Mouse (Mus musculus) kidney, embryonic 14.5 days (tissue): Measurements from ENCODE around the gene Nsun6. TPM values are rescaled to one million over a fixed set of nuclear protein-coding genes. Genes with fewer than 3 reads are reported as not detected.

Source experiments
- ATAC-seq: fragments of 200-750 bp; cut with Nextera tagmentation; 2 replicates; pipeline ENCODE4 v1.8.0; 2017; ENCODE audit warnings: moderate number of reproducible peaks, mild to moderate bottlenecking, moderate TSS enrichment, moderate library complexity; ENCODE audit not compliant: low FRiP score, low TSS enrichment
- H3K27ac ChIP-seq: fragments of 300-500 bp; sonication (generic); 2 replicates; pipeline ENCODE4 v1.5.1; 2014; ENCODE audit warnings: low read depth, mild to moderate bottlenecking, low read length, moderate library complexity, mixed read lengths
- H3K27me3 ChIP-seq: fragments of 300-500 bp; sonication (generic); 2 replicates; pipeline ENCODE4 v1.6.1; 2014; ENCODE audit warnings: mild to moderate bottlenecking, low read length; ENCODE audit not compliant: control insufficient read depth, insufficient read depth
- H3K36me3 ChIP-seq: fragments of 300-500 bp; sonication (generic); 2 replicates; pipeline ENCODE4 v1.6.1; 2014; ENCODE audit warnings: low read length, mixed read lengths; ENCODE audit not compliant: control insufficient read depth, insufficient read depth
- H3K4me1 ChIP-seq: fragments of 300-500 bp; sonication (generic); 2 replicates; pipeline ENCODE4 v1.6.1; 2014; ENCODE audit warnings: low read length, mixed read lengths; ENCODE audit not compliant: control insufficient read depth, insufficient read depth
- H3K4me2 ChIP-seq: fragments of 300-500 bp; sonication (generic); replicated peaks from 2 replicates; pipeline ENCODE4 v1.6.1; 2014; ENCODE audit warnings: low read depth, mild to moderate bottlenecking, low read length
- H3K4me3 ChIP-seq: fragments of 300-500 bp; sonication (generic); 2 replicates; pipeline ENCODE4 v1.5.1; 2014; ENCODE audit warnings: mild to moderate bottlenecking, low read length
- H3K9ac ChIP-seq: fragments of 300-500 bp; sonication (generic); 2 replicates; pipeline ENCODE4 v1.6.1; 2014; ENCODE audit warnings: low read depth, mild to moderate bottlenecking, low read length, moderate library complexity
- H3K9me3 ChIP-seq: fragments of 300-500 bp; sonication (generic); 2 replicates; pipeline ENCODE4 v1.6.1; 2016; ENCODE audit warnings: low read length; ENCODE audit not compliant: control insufficient read depth
- WGBS: fragments of 180-500 bp; shearing (Covaris S2); extraction: QIAGEN DNeasy Blood & Tissue Kit; methylation state at CpG from one replicate; pipeline ENCODE4 v1.1.7; 2014; 5-methylcytosine and 5-hydroxymethylcytosine counted together
- polyA plus RNA-seq: library from polyadenylated mRNA; unstranded; fragments of >200 nt; fragmentation: Nextera tagmentation; extraction: Ambion mirVana; gene quantifications from 2 replicates; pipeline ENCODE4 v1.2.1, GENCODE M21; 2014

Nsun6 gene
- polyA plus RNA-seq, 1 experiment from 2014 or later = 14.1 TPM

- no peaks in the 10 kb centered on the region for H3K27me3 ChIP-seq
- no peaks in the 10 kb centered on the region for H3K9me3 ChIP-seq
- no peak overlapping the region for H3K27ac ChIP-seq
- H3K36me3 ChIP-seq = no peaks in the 10 kb centered on the region; the same call in 1 of the 2 replicates
- H3K4me3 ChIP-seq = no peak overlapping the region
- H3K9ac ChIP-seq = no peak overlapping the region
- no peak for ATAC-seq
- H3K4me1 ChIP-seq = no peaks in the 10 kb centered on the region
- H3K4me2 ChIP-seq = no peak overlapping the region
- 85% methylated on average over 3 of the region's 3 CpGs for WGBS
Measured at GRCm38 (mm10) chr2:15026817-15027216, 28.1 kb downstream of the Nsun6 start.

- Histone ChIP-seq H3K27me3 (no peaks in the 10 kb centered on the region), H3K9me3 (no peaks in the 10 kb centered on the region), H3K4me3 (no peak overlapping the region), H3K36me3 (0 out of 2 replicates have a peak, but pooled peaks cover 2% of the 10 kb centered on the region), H3K9ac (no peak overlapping the region), H3K27ac (no peak overlapping the region), H3K4me2 (no peak overlapping the region), H3K4me1 (no peaks in the 10 kb centered on the region)
- WGBS = 81% methylated on average over 1 of the region's 1 CpGs
- ATAC-seq = no peak
Measured at GRCm38 (mm10) chr2:15008072-15008471, 46.8 kb downstream of the Nsun6 start.

- no peak overlapping the region for H3K4me3 ChIP-seq
- H3K9ac ChIP-seq = no peak overlapping the region
- peak; percentile 24; the same call in 1 of the 2 replicates for ATAC-seq
- H3K4me2 ChIP-seq = no peak overlapping the region
- H3K4me1 ChIP-seq = no peaks in the 10 kb centered on the region
- H3K9me3 ChIP-seq = no peaks in the 10 kb centered on the region
- H3K27ac ChIP-seq = no peak overlapping the region
- H3K36me3 ChIP-seq = 0 out of 2 replicates have a peak, but pooled peaks cover 2% of the 10 kb centered on the region
- 82% methylated on average over 3 of the region's 3 CpGs for WGBS
- H3K27me3 ChIP-seq = no peaks in the 10 kb centered on the region
Measured at GRCm38 (mm10) chr2:15007531-15007930, 47.3 kb downstream of the Nsun6 start.

- Histone ChIP-seq H3K4me3 (no peak overlapping the region), H3K4me1 (no peaks in the 10 kb centered on the region), H3K9me3 (no peaks in the 10 kb centered on the region), H3K9ac (no peak overlapping the region), H3K36me3 (no peaks in the 10 kb centered on the region; the same call in 1 of the 2 replicates), H3K4me2 (no peak overlapping the region), H3K27ac (no peak overlapping the region), H3K27me3 (no peaks in the 10 kb centered on the region)
- 90% methylated on average over 5 of the region's 5 CpGs for WGBS
- no peak for ATAC-seq
Measured at GRCm38 (mm10) chr2:14997836-14998235, 57.0 kb downstream of the Nsun6 start.

GRCm38 (mm10) chr2:14996036-14996435 is 58.8 kb downstream of the Nsun6 start:
- Histone ChIP-seq H3K9ac (no peak overlapping the region), H3K4me2 (no peak overlapping the region), H3K27me3 (no peaks in the 10 kb centered on the region), H3K9me3 (no peaks in the 10 kb centered on the region), H3K27ac (no peak overlapping the region), H3K4me1 (no peaks in the 10 kb centered on the region), H3K4me3 (no peak overlapping the region), H3K36me3 (no peaks in the 10 kb centered on the region; the same call in 1 of the 2 replicates)
- ATAC-seq = no peak
- WGBS = 81% methylated on average over 4 of the region's 4 CpGs

- Histone ChIP-seq H3K9ac (no peak overlapping the region), H3K4me1 (no peaks in the 10 kb centered on the region), H3K27me3 (no peaks in the 10 kb centered on the region), H3K9me3 (no peaks in the 10 kb centered on the region), H3K36me3 (no peaks in the 10 kb centered on the region; the same call in 1 of the 2 replicates), H3K4me3 (no peak overlapping the region), H3K27ac (no peak overlapping the region), H3K4me2 (no peak overlapping the region)
- 85% methylated on average over 4 of the region's 4 CpGs for WGBS
- ATAC-seq = no peak
Measured at GRCm38 (mm10) chr2:14992531-14992930, 62.3 kb downstream of the Nsun6 start.

- WGBS = 93% methylated on average over 4 of the region's 4 CpGs
- Histone ChIP-seq H3K9ac (no peak overlapping the region), H3K27ac (no peak overlapping the region), H3K36me3 (no peaks in the 10 kb centered on the region), H3K9me3 (no peaks in the 10 kb centered on the region), H3K27me3 (no peaks in the 10 kb centered on the region), H3K4me2 (no peak overlapping the region), H3K4me1 (no peaks in the 10 kb centered on the region), H3K4me3 (no peak overlapping the region)
- ATAC-seq = no peak
Measured at GRCm38 (mm10) chr2:14989350-14989749, 65.5 kb downstream of the Nsun6 start.

GRCm38 (mm10) chr2:14988451-14988850 is 66.4 kb downstream of the Nsun6 start:
- no peak overlapping the region for H3K27ac ChIP-seq
- H3K27me3 ChIP-seq = no peaks in the 10 kb centered on the region
- H3K36me3 ChIP-seq = no peaks in the 10 kb centered on the region
- no peak overlapping the region for H3K4me3 ChIP-seq
- H3K9ac ChIP-seq = no peak overlapping the region
- no peaks in the 10 kb centered on the region for H3K4me1 ChIP-seq
- 89% methylated on average over 4 of the region's 4 CpGs for WGBS
- no peak overlapping the region for H3K4me2 ChIP-seq
- H3K9me3 ChIP-seq = no peaks in the 10 kb centered on the region
- no peak for ATAC-seq

GRCm38 (mm10) chr2:14984029-14984428 is 70.8 kb downstream of the Nsun6 start:
- H3K36me3 ChIP-seq = no peaks in the 10 kb centered on the region; the same call in 1 of the 2 replicates
- no peaks in the 10 kb centered on the region for H3K27me3 ChIP-seq
- H3K9me3 ChIP-seq = no peaks in the 10 kb centered on the region
- WGBS = 84% methylated on average over 11 of the region's 11 CpGs
- no peak overlapping the region for H3K4me2 ChIP-seq
- no peak overlapping the region for H3K4me3 ChIP-seq
- H3K27ac ChIP-seq = no peak overlapping the region
- ATAC-seq = no peak
- H3K4me1 ChIP-seq = no peaks in the 10 kb centered on the region
- no peak overlapping the region for H3K9ac ChIP-seq
